Mouse (Mus musculus): ENCODE measurements around the gene Hexim1. TPM values are rescaled to one million over a fixed set of nuclear protein-coding genes. Genes with fewer than 3 reads are reported as not detected.

Gene Hexim1
- polyA plus RNA-seq, 1 experiment from 2014 or later = 2.8 TPM

GRCm38 (mm10) chr11:103101866-103102501, 14.0 kb upstream of the Hexim1 start:
- no peak for DNase-seq (ENCODE audit: low spot score)
- Histone ChIP-seq H3K27me3 (ENCODE audit: insufficient read depth, poor library complexity, severe bottlenecking) (peaks cover 51% of the 10 kb centered on the region), H3K9me3 (no peaks in the 10 kb centered on the region), H3K4me1 (peaks cover 67% of the 10 kb centered on the region), H3K27ac (peak overlapping the region; percentile 83), H3K4me3 (peak overlapping the region; percentile 64), H3K36me3 (no peaks in the 10 kb centered on the region)
- 4% methylated on average over 30 of the region's 30 CpGs for WGBS

GRCm38 (mm10) chr11:103102725-103103349, 13.2 kb upstream of the Hexim1 start:
- 1% methylated on average over 35 of the region's 35 CpGs for WGBS
- Histone ChIP-seq H3K9me3 (no peaks in the 10 kb centered on the region), H3K4me3 (peak overlapping the region; percentile 64), H3K4me1 (peaks cover 59% of the 10 kb centered on the region), H3K36me3 (no peaks in the 10 kb centered on the region), H3K27ac (peak overlapping the region; percentile 83), H3K27me3 (ENCODE audit: insufficient read depth, poor library complexity, severe bottlenecking) (peaks cover 51% of the 10 kb centered on the region)
- DNase-seq (ENCODE audit: low spot score) = peak; percentile 97

GRCm38 (mm10) chr11:103103621-103104020, 12.4 kb upstream of the Hexim1 start:
- Histone ChIP-seq H3K27me3 (ENCODE audit: insufficient read depth, poor library complexity, severe bottlenecking) (peaks cover 51% of the 10 kb centered on the region), H3K4me3 (peak overlapping the region; percentile 64), H3K27ac (no peak overlapping the region), H3K9me3 (no peaks in the 10 kb centered on the region), H3K36me3 (no peaks in the 10 kb centered on the region), H3K4me1 (peaks cover 54% of the 10 kb centered on the region)
- WGBS = 45% methylated on average over 8 of the region's 8 CpGs
- DNase-seq (ENCODE audit: low spot score) = no peak

GRCm38 (mm10) chr11:103104469-103104868, 11.6 kb upstream of the Hexim1 start:
- WGBS = 67% methylated on average over 7 of the region's 7 CpGs
- no peak overlapping the region for H3K27ac ChIP-seq
- peaks cover 45% of the 10 kb centered on the region for H3K4me1 ChIP-seq
- no peaks in the 10 kb centered on the region for H3K36me3 ChIP-seq
- peaks cover 45% of the 10 kb centered on the region for H3K27me3 ChIP-seq (ENCODE audit: insufficient read depth, poor library complexity, severe bottlenecking)
- no peak overlapping the region for H3K4me3 ChIP-seq
- no peaks in the 10 kb centered on the region for H3K9me3 ChIP-seq
- DNase-seq (ENCODE audit: low spot score) = no peak

GRCm38 (mm10) chr11:103105180-103105725, 10.8 kb upstream of the Hexim1 start:
- H3K36me3 ChIP-seq = no peaks in the 10 kb centered on the region
- peaks cover 42% of the 10 kb centered on the region for H3K4me1 ChIP-seq
- no peak overlapping the region for H3K4me3 ChIP-seq
- peaks cover 37% of the 10 kb centered on the region for H3K27me3 ChIP-seq (ENCODE audit: insufficient read depth, poor library complexity, severe bottlenecking)
- 52% methylated on average over 14 of the region's 14 CpGs for WGBS
- DNase-seq (ENCODE audit: low spot score) = no peak
- no peaks in the 10 kb centered on the region for H3K9me3 ChIP-seq
- H3K27ac ChIP-seq = peak overlapping the region; percentile 53; the same call in 1 of the 2 replicates

GRCm38 (mm10) chr11:103105810-103106209, 10.2 kb upstream of the Hexim1 start:
- 76% methylated on average over 6 of the region's 6 CpGs for WGBS

GRCm38 (mm10) chr11:103106386-103106785, 9.6 kb upstream of the Hexim1 start:
- no peak overlapping the region for H3K27ac ChIP-seq
- H3K4me1 ChIP-seq = peaks cover 40% of the 10 kb centered on the region

More at GRCm38 (mm10) chr11:103105810-103106209, 10.2 kb upstream of the Hexim1 start:
- H3K4me1 ChIP-seq = peaks cover 41% of the 10 kb centered on the region
- DNase-seq (ENCODE audit: low spot score) = no peak
- H3K36me3 ChIP-seq = no peaks in the 10 kb centered on the region
- peaks cover 32% of the 10 kb centered on the region for H3K27me3 ChIP-seq (ENCODE audit: insufficient read depth, poor library complexity, severe bottlenecking)
- H3K9me3 ChIP-seq = no peaks in the 10 kb centered on the region
- 0 out of 2 replicates have a peak overlapping the region, but pooled peaks have one; percentile 53 for H3K27ac ChIP-seq
- H3K4me3 ChIP-seq = no peak overlapping the region

GRCm38 (mm10) chr11:103111301-103111700, 4.7 kb upstream of the Hexim1 start:
- Histone ChIP-seq H3K4me1 (peaks cover 28% of the 10 kb centered on the region), H3K36me3 (no peaks in the 10 kb centered on the region), H3K27ac (peak overlapping the region; percentile 85), H3K9me3 (no peaks in the 10 kb centered on the region), H3K27me3 (ENCODE audit: insufficient read depth, poor library complexity, severe bottlenecking) (peaks cover 7% of the 10 kb centered on the region; the same call in 1 of the 2 replicates), H3K4me3 (peak overlapping the region; percentile 63)
- DNase-seq (ENCODE audit: low spot score) = no peak
- 12% methylated on average over 10 of the region's 10 CpGs for WGBS

More at GRCm38 (mm10) chr11:103106386-103106785, 9.6 kb upstream of the Hexim1 start:
- no peak for DNase-seq (ENCODE audit: low spot score)
- H3K36me3 ChIP-seq = no peaks in the 10 kb centered on the region
- no peak overlapping the region for H3K4me3 ChIP-seq
- 63% methylated on average over 4 of the region's 4 CpGs for WGBS
- H3K9me3 ChIP-seq = no peaks in the 10 kb centered on the region
- peaks cover 32% of the 10 kb centered on the region for H3K27me3 ChIP-seq (ENCODE audit: insufficient read depth, poor library complexity, severe bottlenecking)

GRCm38 (mm10) chr11:103111881-103112551, 4.0 kb upstream of the Hexim1 start:
- Histone ChIP-seq H3K36me3 (no peaks in the 10 kb centered on the region), H3K4me3 (peak overlapping the region; percentile 63), H3K4me1 (peaks cover 32% of the 10 kb centered on the region), H3K27me3 (ENCODE audit: insufficient read depth, poor library complexity, severe bottlenecking) (peaks cover 7% of the 10 kb centered on the region; the same call in 1 of the 2 replicates), H3K9me3 (no peaks in the 10 kb centered on the region), H3K27ac (peak overlapping the region; percentile 85)
- peak; percentile 76 for DNase-seq (ENCODE audit: low spot score)
- WGBS = under 1% methylated on average over 28 of the region's 28 CpGs

- Histone ChIP-seq H3K4me3 (peak overlapping the region; percentile 63), H3K4me1 (peaks cover 37% of the 10 kb centered on the region), H3K27me3 (ENCODE audit: insufficient read depth, poor library complexity, severe bottlenecking) (peaks cover 7% of the 10 kb centered on the region; the same call in 1 of the 2 replicates), H3K36me3 (no peaks in the 10 kb centered on the region), H3K27ac (peak overlapping the region; percentile 85), H3K9me3 (no peaks in the 10 kb centered on the region)
- no peak for DNase-seq (ENCODE audit: low spot score)
- WGBS = 13% methylated on average over 9 of the region's 9 CpGs
These were observed 3.5 kb upstream of the Hexim1 start for GRCm38 (mm10) chr11:103112552-103112912.

- H3K36me3 ChIP-seq = no peaks in the 10 kb centered on the region
- H3K9me3 ChIP-seq = no peaks in the 10 kb centered on the region
- no peak overlapping the region; the same call in 1 of the 2 replicates for H3K4me3 ChIP-seq
- no peak for DNase-seq (ENCODE audit: low spot score)
- peaks cover 7% of the 10 kb centered on the region; the same call in 1 of the 2 replicates for H3K27me3 ChIP-seq (ENCODE audit: insufficient read depth, poor library complexity, severe bottlenecking)
- H3K4me1 ChIP-seq = peaks cover 40% of the 10 kb centered on the region
- H3K27ac ChIP-seq = peak overlapping the region; percentile 85; the same call in 1 of the 2 replicates
- 36% methylated on average over 12 of the region's 12 CpGs for WGBS
These were observed 3.0 kb upstream of the Hexim1 start for GRCm38 (mm10) chr11:103113005-103113404.

- 79% methylated on average over 4 of the region's 4 CpGs for WGBS
- no peaks in the 10 kb centered on the region for H3K36me3 ChIP-seq
- peaks cover 7% of the 10 kb centered on the region; the same call in 1 of the 2 replicates for H3K27me3 ChIP-seq (ENCODE audit: insufficient read depth, poor library complexity, severe bottlenecking)
- H3K4me3 ChIP-seq = no peak overlapping the region
- DNase-seq (ENCODE audit: low spot score) = no peak
- peaks cover 45% of the 10 kb centered on the region for H3K4me1 ChIP-seq
- H3K27ac ChIP-seq = no peak overlapping the region
- H3K9me3 ChIP-seq = no peaks in the 10 kb centered on the region
These were observed 2.3 kb upstream of the Hexim1 start for GRCm38 (mm10) chr11:103113771-103114170.
